ENCODE assay signal across 8 mouse cellular contexts in genomic region chr11:65806321-65806904, GRCm38 (mm10). TPM values are rescaled to one million over a fixed set of nuclear protein-coding genes. Genes with fewer than 3 reads are reported as not detected.
DNase-seq lines count a peak whose midpoint lies in the region; ATAC-seq and TF ChIP-seq lines count a peak whose summit lies in the region.

No protein-coding gene starts in this region.

- ATAC-seq in forebrain, embryonic 16.5 days, result no peak; the same call in 1 of the 2 replicates
- ATAC-seq in inflammation-experienced regulatory T-cells, adult 6 months, result peak; percentile 67
- ATAC-seq in lung, embryonic 14.5 days (ENCODE audit: insufficient read depth), result no peak; the same call in none of the 2 replicates
- peak; percentile 58 for ATAC-seq in neural tube, embryonic 15.5 days (ENCODE audit: low FRiP score)

- H3K36me3 ChIP-seq in forebrain, embryonic 16.5 days (ENCODE audit: control insufficient read depth, insufficient read depth), result no peaks in the 10 kb centered on the region
- no peaks in the 10 kb centered on the region for H3K36me3 ChIP-seq in lung, embryonic 14.5 days (ENCODE audit: insufficient read depth)
- H3K36me3 ChIP-seq in neural tube, embryonic 15.5 days, result no peaks in the 10 kb centered on the region

- DNase-seq in ovary, adult 18-20 months (ENCODE audit: low spot score), result peak; percentile 13
- DNase-seq in ovary, postnatal 36 days (ENCODE audit: low spot score), result no peak
- DNase-seq in adrenal gland, postnatal 25 days, result peak; percentile 21
- peak; percentile 57 for DNase-seq in lung, embryonic 14.5 days
- DNase-seq in layer of hippocampus, postnatal 10 days (ENCODE audit: low spot score in 2 of 2), result no peak

- H3K4me2 ChIP-seq in forebrain, embryonic 16.5 days (ENCODE audit: low read length), result peak overlapping the region; percentile 68
- peak overlapping the region; percentile 84 for H3K4me2 ChIP-seq in lung, embryonic 14.5 days
- H3K4me2 ChIP-seq in neural tube, embryonic 15.5 days, result peak overlapping the region; percentile 91

- no peaks in the 10 kb centered on the region for H3K27me3 ChIP-seq in forebrain, embryonic 16.5 days (replicated peaks; ENCODE audit: control insufficient read depth, insufficient read depth, low read length)
- H3K27me3 ChIP-seq in lung, embryonic 14.5 days (ENCODE audit: insufficient read depth, low read length), result no peaks in the 10 kb centered on the region
- H3K27me3 ChIP-seq in neural tube, embryonic 15.5 days (replicated peaks), result no peaks in the 10 kb centered on the region

- peak overlapping the region; percentile 86 for H3K9ac ChIP-seq in forebrain, embryonic 16.5 days (replicated peaks; ENCODE audit: low read depth, low read length)
- peak overlapping the region; percentile 81 for H3K9ac ChIP-seq in lung, embryonic 14.5 days
- peak overlapping the region; percentile 50 for H3K9ac ChIP-seq in neural tube, embryonic 15.5 days (replicated peaks)

- TF ChIP-seq CTCF in lung, embryonic 14.5 days (IDR thresholded peaks at IDR 0.05; ENCODE audit: low read depth), result no peak

- WGBS in forebrain, embryonic 16.5 days, result 1% methylated on average over 20 of the region's 20 CpGs
- 1% methylated on average over 20 of the region's 20 CpGs for WGBS in lung, embryonic 14.5 days
- 3% methylated on average over 20 of the region's 20 CpGs for WGBS in neural tube, embryonic 15.5 days

- peak overlapping the region; percentile 91 for H3K4me3 ChIP-seq in forebrain, embryonic 16.5 days (replicated peaks; ENCODE audit: low read length)
- H3K4me3 ChIP-seq in lung, embryonic 14.5 days (ENCODE audit: low read depth, low read length), result peak overlapping the region; percentile 81
- H3K4me3 ChIP-seq in neural tube, embryonic 15.5 days (replicated peaks), result peak overlapping the region; percentile 71

- H3K9me3 ChIP-seq in forebrain, embryonic 16.5 days (ENCODE audit: control insufficient read depth, low read length), result no peaks in the 10 kb centered on the region
- no peaks in the 10 kb centered on the region for H3K9me3 ChIP-seq in lung, embryonic 14.5 days (ENCODE audit: low read depth, low read length)
- H3K9me3 ChIP-seq in neural tube, embryonic 15.5 days (replicated peaks), result no peaks in the 10 kb centered on the region

- H3K4me1 ChIP-seq in forebrain, embryonic 16.5 days (replicated peaks; ENCODE audit: control insufficient read depth, insufficient read depth, low read length), result peaks cover 25% of the 10 kb centered on the region
- peaks cover 5% of the 10 kb centered on the region; the same call in 1 of the 2 replicates for H3K4me1 ChIP-seq in lung, embryonic 14.5 days (ENCODE audit: insufficient read depth)
- peaks cover 24% of the 10 kb centered on the region for H3K4me1 ChIP-seq in neural tube, embryonic 15.5 days

- no peak overlapping the region for H3K27ac ChIP-seq in forebrain, embryonic 16.5 days (ENCODE audit: low read length)
- peak overlapping the region; percentile 42; the same call in 1 of the 2 replicates for H3K27ac ChIP-seq in lung, embryonic 14.5 days (ENCODE audit: low read depth)
- H3K27ac ChIP-seq in neural tube, embryonic 15.5 days (replicated peaks), result peak overlapping the region; percentile 82

RNA-seq across cellular contexts. Expression of gene Zkscan6, which starts 0.6 kb away (rescaled TPM):
- 14.4 and 15.9 TPM in 2 replicates for total RNA-seq in adrenal gland, postnatal 25 days (2021)
- polyA plus RNA-seq in forebrain, embryonic 16.5 days (2015; fragmentation: Nextera tagmentation; extraction: Ambion mirVana), result 26.3 and 27.9 TPM in 2 replicates
- 10 to 100 TPM in 2 of 3 experiments, 1 to 10 TPM in 1; 7.6 to 17.5 (median 13.7) TPM for polyA plus RNA-seq in inflammation-experienced regulatory T-cells, adult 6 months (2017; shearing (Covaris generic))
- polyA plus RNA-seq in lung, embryonic 14.5 days (2014; fragmentation: Nextera tagmentation; extraction: Ambion mirVana), result 10.8 and 13.0 TPM in 2 replicates
- polyA plus RNA-seq in neural tube, embryonic 15.5 days (2015; fragmentation: Nextera tagmentation; extraction: Ambion mirVana), result 16.4 and 18.0 TPM in 2 replicates
- 10 to 100 TPM; 11.6 to 14.1 TPM for total RNA-seq in layer of hippocampus, postnatal 10 days (2021)

RNA-seq across cellular contexts. Expression of gene Map2k4, which starts 18.3 kb away (rescaled TPM):
- total RNA-seq in adrenal gland, postnatal 25 days (2021), result 43.0 and 49.6 TPM in 2 replicates
- 90.3 and 91.3 TPM in 2 replicates for polyA plus RNA-seq in forebrain, embryonic 16.5 days (2015; fragmentation: Nextera tagmentation; extraction: Ambion mirVana)
- polyA plus RNA-seq in inflammation-experienced regulatory T-cells, adult 6 months (2017; shearing (Covaris generic)), result 10 to 100 TPM; 15.2 to 17.4 (median 15.8) TPM
- polyA plus RNA-seq in lung, embryonic 14.5 days (2014; fragmentation: Nextera tagmentation; extraction: Ambion mirVana), result 71.5 and 74.8 TPM in 2 replicates
- polyA plus RNA-seq in neural tube, embryonic 15.5 days (2015; fragmentation: Nextera tagmentation; extraction: Ambion mirVana), result 109 TPM in 2 replicates
- 100 to 1,000 TPM; 210 to 233 TPM for total RNA-seq in layer of hippocampus, postnatal 10 days (2021)

Comparison
In these comparisons a context has a peak if more than half of its experiments do, and no peak if none do; other contexts are left out.
1. DNase-seq: peak in ovary, adult 18-20 months (single experiment), adrenal gland, postnatal 25 days (single experiment) and lung, embryonic 14.5 days (single experiment); none in ovary, postnatal 36 days (single experiment) and layer of hippocampus, postnatal 10 days (0 of 2).
2. ATAC-seq: peak in inflammation-experienced regulatory T-cells, adult 6 months (single experiment) and neural tube, embryonic 15.5 days (single experiment); none in forebrain, embryonic 16.5 days (single experiment) and lung, embryonic 14.5 days (single experiment).
3. Peak in every context shown above with its lines, with median percentiles within 50 percentile points of each other: H3K4me2 ChIP-seq, H3K4me3 ChIP-seq and H3K9ac ChIP-seq.